Mouse (Mus musculus) c-Kit-positive CD71-positive TER-119-positive erythroid progenitor cells, embryonic 14.5 days (primary cell): ENCODE results near the gene Mecr.
A peak's percentile ranks its signal among the peaks of the same experiment; 100 is the strongest.

Source experiments
- DNase-seq: peaks from one replicate; pipeline ENCODE4 v3.0.0-alpha.2; 2013; ENCODE audit warnings: low spot score

Mecr gene

GRCm38 (mm10) chr4:131897109-131897508 is 53.8 kb downstream of the Mecr start:
- no peak for DNase-seq

- no peak for DNase-seq
These were observed 54.5 kb downstream of the Mecr start for GRCm38 (mm10) chr4:131897787-131898186.

- DNase-seq = no peak
These were observed 55.4 kb downstream of the Mecr start for GRCm38 (mm10) chr4:131898503-131899179.

GRCm38 (mm10) chr4:131899180-131899554 is 55.9 kb downstream of the Mecr start:
- DNase-seq = no peak

GRCm38 (mm10) chr4:131901090-131901489 is 57.8 kb downstream of the Mecr start:
- DNase-seq = no peak

- no peak for DNase-seq
These were observed 61.2 kb downstream of the Mecr start for GRCm38 (mm10) chr4:131904478-131904877.

- no peak for DNase-seq
These were observed 63.2 kb downstream of the Mecr start for GRCm38 (mm10) chr4:131906423-131906822.

GRCm38 (mm10) chr4:131907912-131908311 is 64.6 kb downstream of the Mecr start:
- DNase-seq = no peak

GRCm38 (mm10) chr4:131910237-131910994 is 67.1 kb downstream of the Mecr start:
- DNase-seq = no peak

GRCm38 (mm10) chr4:131911521-131911920 is 68.3 kb downstream of the Mecr start:
- no peak for DNase-seq

GRCm38 (mm10) chr4:131913526-131913925 is 70.3 kb downstream of the Mecr start:
- DNase-seq = no peak

GRCm38 (mm10) chr4:131914046-131914643 is 70.9 kb downstream of the Mecr start:
- DNase-seq = no peak

- no peak for DNase-seq
These were observed 71.7 kb downstream of the Mecr start for GRCm38 (mm10) chr4:131914891-131915469.

- DNase-seq = no peak
These were observed 72.6 kb downstream of the Mecr start for GRCm38 (mm10) chr4:131915821-131916328.

- peak; percentile 65 for DNase-seq
These were observed 73.2 kb downstream of the Mecr start for GRCm38 (mm10) chr4:131916425-131916824.

- DNase-seq = no peak
These were observed 73.8 kb downstream of the Mecr start for GRCm38 (mm10) chr4:131917010-131917555.
